Mouse (Mus musculus) kidney, embryonic 15.5 days (tissue): Measurements from ENCODE around the gene Zgpat. TPM values are rescaled to one million over a fixed set of nuclear protein-coding genes. Genes with fewer than 3 reads are reported as not detected.

Experiments
- ATAC-seq: fragments of 200-750 bp; cut with Nextera tagmentation; replicated peaks from 2 replicates; pipeline ENCODE4 v1.8.0; 2017; ENCODE audit warnings: moderate TSS enrichment; ENCODE audit not compliant: low FRiP score
- H3K27ac ChIP-seq: fragments of 300-500 bp; sonication (generic); 2 replicates; pipeline ENCODE4 v1.5.1; 2015; ENCODE audit warnings: mild to moderate bottlenecking, inconsistent platforms
- H3K27me3 ChIP-seq: fragments of 300-500 bp; sonication (generic); 2 replicates; pipeline ENCODE4 v1.6.1; 2015; ENCODE audit warnings: inconsistent platforms
- H3K36me3 ChIP-seq: fragments of 300-500 bp; sonication (generic); 2 replicates; pipeline ENCODE4 v1.6.1; 2015; ENCODE audit warnings: inconsistent platforms
- H3K4me1 ChIP-seq: fragments of 300-500 bp; sonication (generic); 2 replicates; pipeline ENCODE4 v1.6.1; 2015; ENCODE audit warnings: inconsistent platforms
- H3K4me2 ChIP-seq: fragments of 300-500 bp; sonication (generic); 2 replicates; pipeline ENCODE4 v1.6.1; 2015; ENCODE audit warnings: moderate library complexity, mild to moderate bottlenecking, inconsistent platforms
- H3K4me3 ChIP-seq: fragments of 300-500 bp; sonication (generic); replicated peaks from 2 replicates; pipeline ENCODE4 v1.5.1; 2015; ENCODE audit warnings: mild to moderate bottlenecking, inconsistent platforms
- H3K9ac ChIP-seq: fragments of 300-500 bp; sonication (generic); 2 replicates; pipeline ENCODE4 v1.6.1; 2015; ENCODE audit warnings: mild to moderate bottlenecking, inconsistent platforms
- H3K9me3 ChIP-seq: fragments of 300-500 bp; sonication (generic); replicated peaks from 2 replicates; pipeline ENCODE4 v1.6.1; 2016; ENCODE audit warnings: inconsistent platforms
- WGBS: fragments of 180-500 bp; shearing (Covaris S2); methylation state at CpG from one replicate; pipeline ENCODE4 v1.1.7; 2015; ENCODE audit warnings: mixed read lengths; 5-methylcytosine and 5-hydroxymethylcytosine counted together
- polyA plus RNA-seq: library from polyadenylated mRNA; unstranded; fragments of >200 nt; fragmentation: Nextera tagmentation; extraction: Ambion mirVana; gene quantifications from 2 replicates; pipeline ENCODE4 v1.2.1, GENCODE M21; 2015

Zgpat gene
- polyA plus RNA-seq, 1 experiment from 2014 or later, result 43.7 TPM

DNA sequence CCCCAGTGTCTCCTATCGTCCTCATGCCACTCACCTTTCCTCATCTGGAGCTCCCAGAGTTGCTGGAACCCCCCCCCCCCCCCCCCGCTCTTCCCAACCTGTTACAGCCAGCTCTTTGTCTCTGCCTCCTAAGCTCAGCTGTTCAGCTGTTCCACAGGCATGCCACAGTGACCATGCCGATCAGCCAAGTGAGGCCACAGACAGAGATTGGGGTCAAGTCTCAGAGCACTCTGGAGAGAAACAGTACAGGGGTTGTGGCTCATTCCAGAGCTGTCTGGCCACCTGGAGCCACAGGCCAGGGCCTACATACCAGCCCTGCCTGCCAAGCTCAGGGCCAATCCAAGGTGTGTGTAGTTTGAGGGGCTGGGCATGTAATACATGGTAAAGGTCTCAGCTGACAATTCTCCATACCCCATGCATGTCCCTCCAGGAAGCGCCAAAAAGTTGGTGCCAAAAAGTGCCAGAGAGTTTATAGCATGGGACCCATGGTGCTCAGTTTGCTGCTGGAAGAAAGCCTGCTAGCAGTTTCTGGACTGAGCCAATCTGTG is 22.0 kb downstream of the Zgpat start:
- H3K27me3 ChIP-seq, result no peaks in the 10 kb centered on the region

GRCm38 (mm10) chr2:181390136-181390870 is 25.6 kb downstream of the Zgpat start:
- H3K4me2 ChIP-seq, result no peak overlapping the region
- H3K9me3 ChIP-seq, result no peaks in the 10 kb centered on the region
- peaks cover 78% of the 10 kb centered on the region for H3K36me3 ChIP-seq
- WGBS, result 84% methylated on average over 4 of the region's 4 CpGs
- H3K4me1 ChIP-seq, result no peaks in the 10 kb centered on the region
- no peak for ATAC-seq
- no peak overlapping the region for H3K4me3 ChIP-seq
- no peak overlapping the region for H3K9ac ChIP-seq
- no peaks in the 10 kb centered on the region for H3K27me3 ChIP-seq
- H3K27ac ChIP-seq, result no peak overlapping the region

More for the DNA sequence above, 22.0 kb downstream of the Zgpat start:
- Histone ChIP-seq H3K4me3 (no peak overlapping the region), H3K36me3 (peaks cover 83% of the 10 kb centered on the region), H3K4me1 (no peaks in the 10 kb centered on the region), H3K4me2 (no peak overlapping the region), H3K9ac (no peak overlapping the region), H3K27ac (no peak overlapping the region), H3K9me3 (no peaks in the 10 kb centered on the region)
- no peak for ATAC-seq
- WGBS, result 75% methylated on average over 3 of the region's 4 CpGs

DNA sequence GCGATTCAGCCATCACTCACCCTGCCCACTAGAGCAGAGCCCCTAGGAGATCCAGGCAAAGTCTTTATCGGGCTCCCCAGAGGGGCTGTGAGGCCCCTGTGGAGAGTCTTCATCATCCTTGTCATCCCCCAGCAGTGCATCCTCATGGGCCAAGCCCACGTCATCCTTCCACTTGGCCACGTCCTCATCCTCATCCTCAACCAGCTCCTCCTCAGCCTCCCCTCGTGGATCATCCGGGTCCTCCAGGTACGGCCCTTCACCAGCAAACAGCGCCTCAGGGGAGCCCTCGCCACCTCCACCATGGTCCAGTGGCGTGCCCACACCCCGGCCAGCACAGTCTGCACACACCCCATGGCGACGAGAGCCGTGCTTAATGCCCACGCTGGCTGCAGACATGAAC is 26.3 kb downstream of the Zgpat start:
- Histone ChIP-seq H3K36me3 (peaks cover 78% of the 10 kb centered on the region), H3K27ac (no peak overlapping the region), H3K9ac (no peak overlapping the region), H3K9me3 (no peaks in the 10 kb centered on the region), H3K4me2 (no peak overlapping the region), H3K4me1 (no peaks in the 10 kb centered on the region), H3K27me3 (no peaks in the 10 kb centered on the region), H3K4me3 (no peak overlapping the region)
- WGBS, result 91% methylated on average over 15 of the region's 15 CpGs
- no peak for ATAC-seq

DNA sequence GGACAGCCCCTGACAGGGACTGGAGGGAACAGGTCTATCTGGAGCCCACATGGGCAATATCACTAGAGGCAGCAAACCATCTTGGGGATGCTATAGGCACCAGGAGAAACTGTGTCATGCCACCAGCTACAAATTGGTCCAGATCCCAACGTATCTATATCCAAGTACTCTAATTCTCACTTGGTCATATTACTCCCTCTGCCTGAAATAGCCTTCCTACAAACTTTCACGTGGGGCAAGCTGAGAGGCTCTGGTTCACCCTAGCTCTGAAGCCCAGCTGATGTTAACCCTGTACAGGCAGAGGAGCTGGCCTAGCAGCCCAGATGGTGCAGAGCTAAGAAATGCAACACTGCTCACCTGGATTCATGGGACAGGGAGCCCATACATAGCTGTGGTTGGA is 26.8 kb downstream of the Zgpat start:
- no peak overlapping the region for H3K27ac ChIP-seq
- H3K4me2 ChIP-seq, result no peak overlapping the region
- no peaks in the 10 kb centered on the region for H3K4me1 ChIP-seq
- no peak overlapping the region for H3K4me3 ChIP-seq
- H3K36me3 ChIP-seq, result peaks cover 73% of the 10 kb centered on the region
- 73% methylated on average over 2 of the region's 2 CpGs for WGBS
- no peak for ATAC-seq
- no peaks in the 10 kb centered on the region for H3K9me3 ChIP-seq
- H3K9ac ChIP-seq, result no peak overlapping the region
- H3K27me3 ChIP-seq, result no peaks in the 10 kb centered on the region

DNA sequence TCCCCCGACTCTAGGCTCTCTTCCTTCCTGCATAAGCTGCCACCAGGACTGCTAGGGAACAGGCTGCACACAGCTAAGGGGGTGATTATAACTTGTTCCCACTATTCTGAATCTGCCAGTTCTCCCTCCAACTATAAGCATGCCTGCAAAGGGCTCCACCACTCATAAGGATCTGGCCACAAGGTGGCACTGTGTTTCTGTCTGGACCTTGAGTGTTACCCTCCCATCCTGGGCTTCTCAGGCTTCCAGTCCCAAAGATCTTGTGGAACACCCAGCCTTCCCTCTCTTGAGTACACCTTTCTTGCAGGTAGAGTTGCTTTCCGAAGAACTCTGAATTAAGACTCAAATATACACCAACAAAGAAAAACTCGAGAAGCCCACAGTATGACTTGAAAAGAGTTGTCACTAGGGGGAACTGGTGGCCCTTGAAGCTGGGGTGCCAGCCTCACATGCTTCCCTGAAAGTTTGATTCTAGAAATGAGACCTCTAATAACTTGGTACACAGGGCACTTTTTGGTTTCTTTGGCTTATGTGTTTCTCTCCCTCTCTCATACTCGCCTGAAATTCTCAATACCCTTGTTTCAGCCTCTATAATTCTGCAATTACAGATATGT is 28.0 kb downstream of the Zgpat start:
- ATAC-seq, result peak; percentile 77
- H3K36me3 ChIP-seq, result peaks cover 65% of the 10 kb centered on the region
- 34% methylated on average over 4 of the region's 4 CpGs for WGBS
- H3K4me1 ChIP-seq, result no peaks in the 10 kb centered on the region
- H3K27ac ChIP-seq, result no peak overlapping the region
- no peak overlapping the region for H3K9ac ChIP-seq
- H3K4me3 ChIP-seq, result no peak overlapping the region
- no peak overlapping the region for H3K4me2 ChIP-seq
- H3K27me3 ChIP-seq, result no peaks in the 10 kb centered on the region
- H3K9me3 ChIP-seq, result no peaks in the 10 kb centered on the region

DNA sequence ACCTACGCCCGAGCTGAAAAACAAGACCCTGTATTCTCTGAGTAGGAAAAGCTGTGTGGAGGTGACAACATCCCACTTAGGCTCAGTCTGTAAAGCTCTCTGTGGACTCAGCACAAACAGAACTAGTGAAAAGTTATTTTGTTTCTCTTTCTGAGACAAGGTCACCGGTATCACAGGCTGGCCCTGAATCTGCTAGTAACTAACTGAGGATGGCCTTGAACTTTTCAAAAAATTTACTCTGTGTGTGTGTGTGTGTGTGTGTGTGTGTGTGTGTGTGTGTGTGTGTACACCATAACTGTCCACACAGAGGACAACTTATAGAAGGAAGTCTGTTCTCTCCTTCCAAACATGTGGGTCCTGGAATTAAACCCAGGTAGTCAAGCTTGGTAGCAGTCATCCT is 29.4 kb downstream of the Zgpat start:
- 91% methylated on average over 3 of the region's 3 CpGs for WGBS
- H3K4me1 ChIP-seq, result no peaks in the 10 kb centered on the region

DNA sequence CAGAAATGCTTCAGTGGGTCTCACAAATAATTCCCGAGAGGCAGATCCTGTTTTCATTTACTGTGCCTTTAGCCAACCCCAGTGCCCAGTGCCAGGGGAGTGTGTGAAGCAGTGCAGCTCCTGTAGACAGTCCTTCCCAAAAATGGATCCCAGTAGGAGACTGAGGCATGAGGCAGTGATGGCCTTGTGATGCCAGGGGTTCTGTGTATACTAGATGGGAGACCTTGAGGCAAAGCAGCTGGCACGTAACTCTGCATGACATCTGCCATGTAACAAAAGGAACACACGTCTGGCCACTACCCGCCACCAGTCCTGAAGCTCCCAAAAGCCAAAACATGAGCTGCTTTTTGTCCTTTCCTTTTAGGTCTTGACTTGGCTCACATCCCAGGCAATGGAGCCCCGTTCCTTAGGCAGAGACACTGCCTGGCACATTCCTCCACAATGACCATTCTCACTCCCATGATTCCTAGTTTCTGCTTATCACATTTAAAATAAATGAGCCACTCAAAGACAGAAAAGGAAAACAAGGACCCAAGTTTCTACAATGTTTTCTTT is 32.6 kb downstream of the Zgpat start:
- Histone ChIP-seq H3K4me1 (no peaks in the 10 kb centered on the region), H3K27me3 (no peaks in the 10 kb centered on the region), H3K9me3 (no peaks in the 10 kb centered on the region), H3K4me3 (no peak overlapping the region), H3K9ac (no peak overlapping the region), H3K4me2 (no peak overlapping the region), H3K27ac (no peak overlapping the region), H3K36me3 (peaks cover 35% of the 10 kb centered on the region)
- no peak for ATAC-seq
- 70% methylated on average over 5 of the region's 5 CpGs for WGBS

More for the DNA sequence above, 29.4 kb downstream of the Zgpat start:
- Histone ChIP-seq H3K9me3 (no peaks in the 10 kb centered on the region), H3K4me3 (no peak overlapping the region), H3K9ac (0 out of 2 replicates have a peak overlapping the region, but pooled peaks have one; percentile 2), H3K27ac (no peak overlapping the region), H3K4me2 (no peak overlapping the region), H3K27me3 (no peaks in the 10 kb centered on the region), H3K36me3 (peaks cover 64% of the 10 kb centered on the region)
- no peak for ATAC-seq

GRCm38 (mm10) chr2:181401497-181401896 is 36.8 kb downstream of the Zgpat start:
- no peak for ATAC-seq
- WGBS, result 21% methylated on average over 1 of the region's 1 CpGs
- no peak overlapping the region for H3K27ac ChIP-seq
- no peak overlapping the region for H3K4me2 ChIP-seq
- H3K9me3 ChIP-seq, result no peaks in the 10 kb centered on the region
- no peak overlapping the region for H3K9ac ChIP-seq
- no peaks in the 10 kb centered on the region for H3K4me1 ChIP-seq
- H3K4me3 ChIP-seq, result no peak overlapping the region
- peaks cover 38% of the 10 kb centered on the region for H3K36me3 ChIP-seq
- no peaks in the 10 kb centered on the region for H3K27me3 ChIP-seq

DNA sequence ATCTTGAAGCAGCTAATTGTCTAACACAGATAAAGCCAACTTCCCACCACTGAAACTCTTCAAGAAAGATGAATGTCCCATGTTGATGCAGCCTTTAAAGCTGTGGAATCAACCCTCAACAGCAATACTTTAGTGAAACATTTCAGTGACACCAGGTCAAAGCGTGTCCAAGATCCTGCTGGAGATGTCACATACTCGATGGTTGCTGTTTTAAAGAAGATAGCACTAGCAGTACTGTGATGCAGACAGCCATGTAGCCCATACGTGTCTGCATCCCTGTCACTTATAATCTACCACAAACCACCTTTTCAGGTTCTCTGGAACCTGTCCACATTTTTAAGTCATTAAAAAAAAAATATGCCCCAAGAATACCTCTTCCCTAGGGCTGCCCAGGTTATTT is 39.0 kb downstream of the Zgpat start:
- WGBS, result 95% methylated on average over 3 of the region's 3 CpGs
- H3K9me3 ChIP-seq, result no peaks in the 10 kb centered on the region
- no peak for ATAC-seq

GRCm38 (mm10) chr2:181409643-181410042 is 44.9 kb downstream of the Zgpat start:
- no peak overlapping the region for H3K27ac ChIP-seq
- WGBS, result 81% methylated on average over 7 of the region's 7 CpGs
- no peak overlapping the region for H3K9ac ChIP-seq
- no peaks in the 10 kb centered on the region for H3K9me3 ChIP-seq
- H3K36me3 ChIP-seq, result peaks cover 52% of the 10 kb centered on the region
- no peak for ATAC-seq
- H3K27me3 ChIP-seq, result no peaks in the 10 kb centered on the region
- H3K4me3 ChIP-seq, result no peak overlapping the region
- H3K4me2 ChIP-seq, result no peak overlapping the region
- H3K4me1 ChIP-seq, result no peaks in the 10 kb centered on the region

More for the DNA sequence above, 39.0 kb downstream of the Zgpat start:
- Histone ChIP-seq H3K36me3 (peaks cover 50% of the 10 kb centered on the region), H3K4me3 (no peak overlapping the region), H3K27ac (no peak overlapping the region), H3K9ac (no peak overlapping the region), H3K4me2 (no peak overlapping the region), H3K27me3 (no peaks in the 10 kb centered on the region), H3K4me1 (no peaks in the 10 kb centered on the region)

- Histone ChIP-seq H3K9me3 (no peaks in the 10 kb centered on the region), H3K4me3 (no peak overlapping the region), H3K36me3 (peaks cover 39% of the 10 kb centered on the region), H3K9ac (no peak overlapping the region), H3K4me1 (no peaks in the 10 kb centered on the region), H3K27ac (no peak overlapping the region), H3K4me2 (no peak overlapping the region), H3K27me3 (no peaks in the 10 kb centered on the region)
- ATAC-seq, result 0 out of 2 replicates have a peak, but pooled peaks have one; percentile 69
- 46% methylated on average over 4 of the region's 4 CpGs for WGBS
These were observed 46.2 kb downstream of the Zgpat start for GRCm38 (mm10) chr2:181410760-181411473.

DNA sequence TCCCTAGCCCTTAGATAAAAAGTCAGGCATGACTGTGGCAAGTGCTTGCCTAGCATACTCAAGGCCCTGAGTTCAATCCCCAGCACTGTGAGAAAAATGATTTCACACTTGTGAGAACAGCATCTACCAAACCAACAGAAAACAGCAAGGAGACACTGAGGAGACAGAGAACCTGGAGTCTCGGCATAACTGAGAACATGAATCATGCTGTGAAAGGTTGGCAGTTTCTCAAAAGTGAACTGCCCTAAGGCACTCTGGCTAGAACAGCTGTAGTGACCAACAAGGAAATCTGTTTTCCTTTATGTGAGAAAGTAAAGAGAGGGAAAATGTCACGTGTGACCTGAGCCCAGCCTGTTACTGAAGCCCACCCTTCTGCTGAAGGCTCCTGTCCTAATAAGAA is 48.4 kb downstream of the Zgpat start:
- Histone ChIP-seq H3K27ac (0 out of 2 replicates have a peak overlapping the region, but pooled peaks have one; percentile 6), H3K36me3 (peaks cover 25% of the 10 kb centered on the region), H3K4me3 (no peak overlapping the region), H3K4me2 (no peak overlapping the region), H3K9ac (no peak overlapping the region), H3K27me3 (no peaks in the 10 kb centered on the region), H3K4me1 (no peaks in the 10 kb centered on the region), H3K9me3 (no peaks in the 10 kb centered on the region)
- WGBS, result 48% methylated on average over 2 of the region's 2 CpGs
- no peak for ATAC-seq
